Mouse (Mus musculus): ENCODE data around the gene Klf13.

- no peak for TF ChIP-seq EP300 (optimal IDR thresholded peaks at IDR 0.05)
- no peak for TF ChIP-seq CTCF (IDR thresholded peaks at IDR 0.05; ENCODE audit: low read depth)
Measured at GRCm38 (mm10) chr7:63913724-63914692, 24.7 kb downstream of the Klf13 start.
